Mouse (Mus musculus) gonadal fat pad, adult 2 months (tissue): ENCODE measurements around the gene Pla2g4b. TPM values are rescaled to one million over a fixed set of nuclear protein-coding genes. Genes with fewer than 3 reads are reported as not detected.

Experiments used
- DNase-seq: peaks from one replicate; pipeline ENCODE4 v3.0.0-alpha.2; 2012; ENCODE audit warnings: low read depth
- polyA plus RNA-seq: library from polyadenylated mRNA; depleted of rRNA; stranded (reverse); fragments of >200 nt; gene quantifications from 2 replicates; pipeline ENCODE4 v1.2.3, GENCODE M21; 2012; rRNA removed

The Pla2g4b gene
- polyA plus RNA-seq, 1 experiment = 2.6 TPM

DNA sequence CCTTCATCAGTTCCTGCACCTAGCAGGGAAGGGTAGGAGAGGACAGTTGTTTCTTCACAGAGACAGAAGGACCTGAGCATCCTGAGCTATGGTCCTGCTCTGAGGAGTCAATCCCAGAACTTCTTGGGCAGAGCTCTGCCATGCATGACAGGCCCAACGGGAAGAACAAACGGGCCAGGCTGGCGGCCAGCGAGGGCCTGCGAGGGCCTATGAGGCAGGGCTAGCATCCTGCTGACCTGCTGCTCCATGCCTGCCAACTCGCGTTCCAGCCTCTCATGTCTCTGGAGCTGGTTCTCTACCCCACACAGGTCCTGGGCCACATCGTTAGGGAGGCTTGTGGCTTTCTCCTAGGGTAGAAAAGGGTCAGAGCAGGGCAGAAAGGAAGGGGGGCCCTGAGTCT, 29.0 kb downstream of the Pla2g4b start:
- no peak for DNase-seq

GRCm38 (mm10) chr2:120064639-120065038, 31.4 kb downstream of the Pla2g4b start:
- DNase-seq = no peak

GRCm38 (mm10) chr2:120065243-120065642, 32.0 kb downstream of the Pla2g4b start:
- no peak for DNase-seq

DNA sequence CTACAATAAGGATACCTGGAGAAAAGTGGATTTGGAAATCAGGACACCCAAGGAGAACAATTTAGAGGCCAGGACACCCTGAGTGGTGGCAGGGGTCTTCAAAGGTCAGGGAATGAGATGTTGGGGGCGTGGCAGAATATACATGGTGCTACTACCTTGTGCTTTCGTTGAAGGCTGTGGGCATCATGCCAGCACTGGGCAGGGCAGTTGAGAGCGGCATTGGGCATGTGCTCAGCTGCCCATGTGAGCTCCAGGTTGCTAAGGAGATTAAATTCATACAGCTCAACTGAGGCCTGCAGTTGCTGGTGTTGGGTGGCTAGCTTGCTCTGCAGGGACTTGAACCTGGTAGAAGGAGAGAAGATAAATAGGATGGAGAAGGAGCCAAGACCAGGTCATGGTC, 33.0 kb downstream of the Pla2g4b start:
- no peak for DNase-seq

DNA sequence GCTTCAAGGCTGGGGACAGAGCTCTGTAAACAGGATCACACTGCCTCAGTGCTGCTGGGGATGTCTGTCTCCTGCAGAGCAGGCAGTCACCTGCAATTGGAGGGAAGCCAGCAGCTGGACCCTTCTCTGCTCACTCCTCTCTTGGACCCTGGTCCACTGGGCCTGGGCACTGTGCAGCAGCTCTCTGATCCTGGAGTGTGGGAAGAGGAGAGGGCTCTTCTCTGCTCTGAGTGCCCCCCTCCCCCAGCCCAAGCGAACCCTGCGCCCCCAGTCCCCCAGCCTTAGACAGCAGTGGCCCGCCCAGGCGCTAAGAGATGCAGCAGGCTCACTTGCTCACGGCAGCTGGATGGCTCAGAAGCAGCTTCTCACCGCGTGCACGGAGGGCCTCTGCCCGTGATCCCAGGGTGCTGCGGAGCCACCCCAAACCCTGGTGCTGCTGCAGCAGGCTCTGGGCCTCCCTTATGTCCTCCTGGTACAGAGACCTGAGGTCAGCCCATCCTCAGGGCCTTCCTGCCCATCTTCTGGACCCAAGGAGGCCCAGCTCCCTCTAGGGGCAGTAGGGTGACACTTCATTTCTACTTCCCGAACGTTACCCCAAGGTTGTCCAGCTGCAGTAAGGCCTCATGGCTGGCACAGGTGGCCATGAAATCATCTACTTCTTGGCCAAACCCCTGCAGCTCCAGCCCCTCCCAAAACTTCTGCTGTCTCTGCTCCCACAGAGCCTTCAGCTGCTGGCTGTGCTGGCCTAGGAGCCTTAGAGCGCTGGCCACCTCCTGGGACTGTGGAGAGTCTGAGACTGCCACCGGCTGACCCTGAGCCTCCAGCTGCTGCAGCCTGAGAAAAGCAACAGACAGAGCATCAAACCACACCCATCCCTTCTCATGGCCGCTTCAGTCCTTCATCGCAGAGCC, 35.6 kb downstream of the Pla2g4b start:
- DNase-seq = no peak

GRCm38 (mm10) chr2:120069466-120069990, 36.3 kb downstream of the Pla2g4b start:
- no peak for DNase-seq

- DNase-seq = no peak
Observed at GRCm38 (mm10) chr2:120074096-120074495, 40.9 kb downstream of the Pla2g4b start.

DNA sequence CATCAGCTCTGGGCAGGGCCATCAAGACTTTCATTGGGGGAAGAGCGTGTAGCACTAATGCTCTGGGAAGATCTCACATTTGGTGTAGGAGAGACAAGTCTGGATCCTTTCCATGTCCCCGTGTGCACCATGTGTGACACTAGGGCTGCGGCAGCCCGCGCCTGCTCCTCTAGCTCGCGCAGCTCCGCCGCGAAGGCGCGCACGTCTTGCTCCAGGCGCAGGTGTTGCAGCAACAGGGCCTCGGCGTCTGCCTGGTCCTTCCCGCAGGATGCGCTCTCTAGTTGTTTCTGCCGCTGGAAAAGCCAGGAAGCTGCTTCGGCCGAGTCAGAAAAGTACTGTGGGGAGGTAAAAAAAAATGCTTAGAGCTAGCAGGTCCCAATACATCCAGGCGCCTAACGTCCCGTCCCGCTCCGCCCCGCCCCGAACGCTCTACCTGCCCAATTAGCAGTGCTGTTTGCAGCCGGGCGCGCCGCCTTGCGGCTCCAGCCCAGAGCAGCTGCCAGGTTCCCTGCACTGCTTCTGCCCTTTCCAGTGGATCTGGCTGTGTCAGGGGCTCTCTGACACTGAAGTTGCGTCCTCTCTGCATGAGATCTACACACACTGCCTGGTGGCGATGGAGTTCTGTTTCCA, 43.0 kb downstream of the Pla2g4b start:
- DNase-seq = no peak

GRCm38 (mm10) chr2:120082416-120082815, 49.2 kb downstream of the Pla2g4b start:
- DNase-seq = no peak

GRCm38 (mm10) chr2:120084593-120085361, 51.6 kb downstream of the Pla2g4b start:
- no peak for DNase-seq

DNA sequence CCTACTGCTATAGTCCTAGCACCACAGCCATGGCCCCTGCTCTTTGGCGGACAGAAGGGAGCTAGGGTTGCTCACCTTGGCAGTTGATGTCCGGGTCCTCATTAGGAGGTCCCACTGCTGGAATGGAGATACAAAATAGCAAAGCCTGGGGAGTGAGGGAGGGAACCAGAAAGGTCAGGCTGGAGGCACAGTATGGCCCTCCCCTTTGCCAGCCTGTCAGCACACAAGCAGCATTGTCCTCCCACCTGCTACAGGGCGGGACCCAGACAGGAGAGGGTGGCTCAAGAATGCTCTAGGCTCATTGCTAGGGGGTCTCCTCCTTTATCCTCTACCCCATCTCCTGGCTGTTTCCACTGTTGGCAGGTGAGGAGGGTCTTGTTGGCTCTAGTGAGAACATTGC, 52.8 kb downstream of the Pla2g4b start:
- DNase-seq = no peak

- no peak for DNase-seq
Observed at GRCm38 (mm10) chr2:120087391-120087790, 54.2 kb downstream of the Pla2g4b start.

DNA sequence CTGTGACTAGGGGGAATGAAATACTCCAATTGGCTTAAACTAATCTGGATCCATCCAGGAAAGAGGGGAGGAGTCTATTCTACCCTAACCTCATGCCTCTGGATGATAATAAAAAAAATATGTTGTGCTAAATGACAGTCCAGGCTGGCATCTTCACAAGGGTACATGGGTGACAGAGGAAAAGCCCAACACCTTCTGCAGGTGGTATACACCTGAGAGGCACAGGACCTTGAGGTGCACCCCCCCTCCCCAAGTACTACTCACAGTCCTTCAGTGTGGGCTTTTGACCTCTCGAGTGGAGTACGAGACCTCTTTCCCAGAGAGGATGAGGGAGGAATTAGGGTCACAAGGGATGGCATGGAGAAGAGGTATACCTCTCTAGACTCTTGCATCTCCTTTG, 54.7 kb downstream of the Pla2g4b start:
- DNase-seq = no peak

GRCm38 (mm10) chr2:120090979-120091378, 57.8 kb downstream of the Pla2g4b start:
- DNase-seq = no peak

Other genes starting within 250 kb of the Pla2g4b start
- gene Rpap1, start 245.9 kb upstream of the Pla2g4b start, polyA plus RNA-seq = 11.6 and 16.2 TPM in 2 replicates
- gene Tyro3, start 235.7 kb upstream of the Pla2g4b start, polyA plus RNA-seq = 3.9 and 6.5 TPM in 2 replicates
- 25.3 and 33.5 TPM in 2 replicates for gene Mga, start 136.2 kb upstream of the Pla2g4b start, polyA plus RNA-seq
- 34.5 and 35.2 TPM in 2 replicates for gene Mapkbp1, start 60.7 kb upstream of the Pla2g4b start, polyA plus RNA-seq
- 7.4 and 14.9 TPM in 2 replicates for gene Jmjd7, start 5.9 kb upstream of the Pla2g4b start, polyA plus RNA-seq
- gene Gm28042, start 5.9 kb upstream of the Pla2g4b start, polyA plus RNA-seq = 1.5 and 3.3 TPM in 2 replicates
- 31.2 and 33.1 TPM in 2 replicates for gene Ehd4, start 121.2 kb downstream of the Pla2g4b start, polyA plus RNA-seq
- 0.22 and 1.5 TPM in 2 replicates for gene Pla2g4e, start 211.9 kb downstream of the Pla2g4b start, polyA plus RNA-seq